Mouse (Mus musculus): ENCODE measurements at regions not wholly inside any gene's neighbourhood (a gene's known extent, or its start where the extent isn't known, plus 50 kb on each side); places are given as distances from the start of the nearest gene placed in this dataset.

DNA sequence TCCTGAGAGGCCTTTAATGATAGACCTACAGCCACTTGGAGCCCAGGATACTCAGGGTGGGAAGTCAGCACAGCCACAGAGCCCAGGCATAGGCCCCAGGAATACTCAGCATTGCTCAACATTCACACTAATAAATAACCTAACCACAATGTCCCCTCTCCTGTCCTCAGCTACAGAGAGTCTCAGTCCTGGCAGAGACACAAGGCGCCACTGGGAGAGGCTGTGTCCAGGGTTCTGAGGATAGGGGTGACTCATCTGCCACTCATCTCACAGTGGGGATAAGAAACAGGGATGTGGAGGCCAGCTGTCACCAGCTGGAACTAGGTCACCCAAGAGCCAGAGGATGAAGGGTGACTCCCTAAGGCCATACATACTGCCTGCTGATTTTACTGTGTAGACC, 298.8 kb downstream of the Tns3 start:
- no peak for TF ChIP-seq CTCF (IDR thresholded peaks at IDR 0.05; ENCODE audit: low read depth)
- no peak for TF ChIP-seq EP300 (IDR thresholded peaks at IDR 0.05; ENCODE audit: low read depth)

Data from heart, postnatal 0 days (tissue).